Comparison of ENCODE assay signal across 8 mouse cellular contexts in genomic region chr9:22002194-22003162, GRCm38 (mm10). TPM values are rescaled to one million over a fixed set of nuclear protein-coding genes. Genes with fewer than 3 reads are reported as not detected.
DNase-seq lines count a peak whose midpoint lies in the region; ATAC-seq and TF ChIP-seq lines count a peak whose summit lies in the region.

TSS of gene Ccdc151 (minus strand) at chr9:22002634.
TSS of gene Prkcsh (plus strand) at chr9:22002806.

- H3K27me3 ChIP-seq in heart, embryonic 12.5 days (replicated peaks) = peaks cover 9% of the 10 kb centered on the region; the same call in 1 of the 2 replicates
- no peaks in the 10 kb centered on the region for H3K27me3 ChIP-seq in kidney, postnatal 0 days (ENCODE audit: insufficient read depth, low read length)
- H3K27me3 ChIP-seq in liver, embryonic 11.5 days (replicated peaks; ENCODE audit: control insufficient read depth, insufficient read depth, low read length) = peaks cover 7% of the 10 kb centered on the region
- no peaks in the 10 kb centered on the region for H3K27me3 ChIP-seq in stomach, embryonic 14.5 days (ENCODE audit: control insufficient read depth, insufficient read depth, low read length)

- H3K27ac ChIP-seq in heart, embryonic 12.5 days (ENCODE audit: poor library complexity, severe bottlenecking) = no peak within 1 kb of the TSS; the same call in 1 of the 2 replicates
- peak within 1 kb of the TSS; percentile 67 for H3K27ac ChIP-seq in kidney, postnatal 0 days
- peak within 1 kb of the TSS; percentile 72 for H3K27ac ChIP-seq in liver, embryonic 11.5 days (ENCODE audit: low read depth, low read length)
- H3K27ac ChIP-seq in stomach, embryonic 14.5 days (ENCODE audit: low read length) = peak within 1 kb of the TSS; percentile 48; the same call in 1 of the 2 replicates

- H3K4me1 ChIP-seq in heart, embryonic 12.5 days (replicated peaks) = peaks cover 20% of the 10 kb centered on the region
- H3K4me1 ChIP-seq in kidney, postnatal 0 days (replicated peaks; ENCODE audit: insufficient read depth, low read length) = peaks cover 19% of the 10 kb centered on the region
- H3K4me1 ChIP-seq in liver, embryonic 11.5 days (replicated peaks; ENCODE audit: control insufficient read depth, insufficient read depth, low read length) = peaks cover 18% of the 10 kb centered on the region
- peaks cover 16% of the 10 kb centered on the region for H3K4me1 ChIP-seq in stomach, embryonic 14.5 days (ENCODE audit: control insufficient read depth, insufficient read depth, low read length)

- peak; percentile 21; the same call in 1 of the 2 replicates for TF ChIP-seq CTCF in kidney, postnatal 0 days (IDR thresholded peaks at IDR 0.05; ENCODE audit: low read depth)

- peak within 1 kb of the TSS; percentile 73 for H3K9ac ChIP-seq in heart, embryonic 12.5 days
- H3K9ac ChIP-seq in kidney, postnatal 0 days (ENCODE audit: low read depth, low read length) = peak within 1 kb of the TSS; percentile 65
- H3K9ac ChIP-seq in liver, embryonic 11.5 days (ENCODE audit: low read depth, low read length) = peak within 1 kb of the TSS; percentile 70
- H3K9ac ChIP-seq in stomach, embryonic 14.5 days (replicated peaks; ENCODE audit: low read depth, low read length) = peak within 1 kb of the TSS; percentile 36

- WGBS in heart, embryonic 12.5 days = 6% methylated on average over 57 of the region's 57 CpGs
- 5% methylated on average over 57 of the region's 57 CpGs for WGBS in kidney, postnatal 0 days
- WGBS in liver, embryonic 11.5 days = 7% methylated on average over 57 of the region's 57 CpGs
- 7% methylated on average over 57 of the region's 57 CpGs for WGBS in stomach, embryonic 14.5 days

- peak within 1 kb of the TSS; percentile 62 for H3K4me3 ChIP-seq in heart, embryonic 12.5 days
- H3K4me3 ChIP-seq in kidney, postnatal 0 days (replicated peaks; ENCODE audit: low read depth, low read length) = peak within 1 kb of the TSS; percentile 66
- peak within 1 kb of the TSS; percentile 60 for H3K4me3 ChIP-seq in liver, embryonic 11.5 days (ENCODE audit: low read depth, low read length)
- H3K4me3 ChIP-seq in stomach, embryonic 14.5 days (ENCODE audit: low read depth, low read length) = peak within 1 kb of the TSS; percentile 67

- peak within 1 kb of the TSS; percentile 76 for H3K4me2 ChIP-seq in heart, embryonic 12.5 days
- peak within 1 kb of the TSS; percentile 72 for H3K4me2 ChIP-seq in kidney, postnatal 0 days (ENCODE audit: low read length)
- peak within 1 kb of the TSS; percentile 87 for H3K4me2 ChIP-seq in liver, embryonic 11.5 days
- peak within 1 kb of the TSS; percentile 66 for H3K4me2 ChIP-seq in stomach, embryonic 14.5 days (replicated peaks; ENCODE audit: low read depth, low read length)

- peak; percentile 94 for ATAC-seq in erythroid progenitor cell, adult 5-6 weeks (replicated peaks; ENCODE audit: low FRiP score, poor library complexity, severe bottlenecking)
- ATAC-seq in heart, embryonic 12.5 days (ENCODE audit: insufficient number of reproducible peaks, low FRiP score) = peak; percentile 99
- ATAC-seq in kidney, postnatal 0 days (replicated peaks; ENCODE audit: low FRiP score, low read depth) = peak; percentile 99
- ATAC-seq in liver, embryonic 11.5 days (replicated peaks; ENCODE audit: low FRiP score) = peak; percentile 99
- ATAC-seq in stomach, embryonic 14.5 days (ENCODE audit: insufficient number of reproducible peaks, insufficient read depth, low FRiP score, low read depth) = peak; percentile 99

- H3K36me3 ChIP-seq in heart, embryonic 12.5 days = peaks cover 36% of the 10 kb centered on the region
- peaks cover 21% of the 10 kb centered on the region; the same call in 1 of the 2 replicates for H3K36me3 ChIP-seq in kidney, postnatal 0 days (ENCODE audit: insufficient read depth, low read length)
- peaks cover 25% of the 10 kb centered on the region; the same call in 1 of the 2 replicates for H3K36me3 ChIP-seq in liver, embryonic 11.5 days (ENCODE audit: control insufficient read depth, insufficient read depth, low read length)
- H3K36me3 ChIP-seq in stomach, embryonic 14.5 days (ENCODE audit: control insufficient read depth, insufficient read depth, low read length) = peaks cover 32% of the 10 kb centered on the region

- no peaks in the 10 kb centered on the region for H3K9me3 ChIP-seq in heart, embryonic 12.5 days (replicated peaks)
- no peaks in the 10 kb centered on the region for H3K9me3 ChIP-seq in kidney, postnatal 0 days (replicated peaks; ENCODE audit: low read length)
- H3K9me3 ChIP-seq in liver, embryonic 11.5 days (ENCODE audit: control insufficient read depth, low read length) = no peaks in the 10 kb centered on the region
- no peaks in the 10 kb centered on the region for H3K9me3 ChIP-seq in stomach, embryonic 14.5 days (ENCODE audit: control insufficient read depth, low read depth, low read length)

- DNase-seq in CD4-positive helper T cell, adult 2 months (ENCODE audit: low read depth, low spot score) = peak; percentile 100
- peak; percentile 99 for DNase-seq in brain, embryonic 18.5 days (ENCODE audit: low read depth, low spot score)
- peak; percentile 99 for DNase-seq in kidney, postnatal 0 days (ENCODE audit: low spot score)
- peak; percentile 97 for DNase-seq in liver, embryonic 11.5 days (ENCODE audit: low spot score)
- DNase-seq in naive thymus-derived CD4-positive, alpha-beta T cell, adult 2 months (ENCODE audit: low read depth) = peak; percentile 100

RNA-seq across cellular contexts. Expression of gene Ccdc151, which starts in this region (rescaled TPM):
- not detected in 2 replicates for total RNA-seq in erythroid progenitor cell, adult 5-6 weeks (2015; ENCODE audit: low replicate concordance)
- total RNA-seq in erythroid progenitor cell, adult 5-6 weeks (2017; ENCODE audit: low replicate concordance) = not detected in 2 replicates
- 0.17 and 0.29 TPM in 2 replicates for polyA plus RNA-seq in heart, embryonic 12.5 days (2016; fragmentation: Nextera tagmentation; extraction: Ambion mirVana)
- polyA plus RNA-seq in kidney, postnatal 0 days (2015; fragmentation: Nextera tagmentation; extraction: Ambion mirVana) = 1.2 and 1.4 TPM in 2 replicates
- polyA plus RNA-seq in liver, embryonic 11.5 days (2014; fragmentation: Nextera tagmentation; extraction: Ambion mirVana) = 0.23 and 0.29 TPM in 2 replicates
- polyA plus RNA-seq in stomach, embryonic 14.5 days (2014; fragmentation: Nextera tagmentation; extraction: Ambion mirVana) = 0.63 and 0.72 TPM in 2 replicates

RNA-seq across cellular contexts. Expression of gene Prkcsh, which starts in this region (rescaled TPM):
- 27.0 and 27.7 TPM in 2 replicates for total RNA-seq in erythroid progenitor cell, adult 5-6 weeks (2015; ENCODE audit: low replicate concordance)
- total RNA-seq in erythroid progenitor cell, adult 5-6 weeks (2017; ENCODE audit: low replicate concordance) = 41.6 and 62.9 TPM in 2 replicates
- polyA plus RNA-seq in heart, embryonic 12.5 days (2016; fragmentation: Nextera tagmentation; extraction: Ambion mirVana) = 79.5 and 81.4 TPM in 2 replicates
- polyA plus RNA-seq in kidney, postnatal 0 days (2015; fragmentation: Nextera tagmentation; extraction: Ambion mirVana) = 79.6 and 92.8 TPM in 2 replicates
- 89.4 and 89.5 TPM in 2 replicates for polyA plus RNA-seq in liver, embryonic 11.5 days (2014; fragmentation: Nextera tagmentation; extraction: Ambion mirVana)
- 82.8 and 91.0 TPM in 2 replicates for polyA plus RNA-seq in stomach, embryonic 14.5 days (2014; fragmentation: Nextera tagmentation; extraction: Ambion mirVana)
